7 mouse cellular contexts compared by ENCODE assay signal in genomic region chr2:73277021-73277708, GRCm38 (mm10). TPM values are rescaled to one million over a fixed set of nuclear protein-coding genes. Genes with fewer than 3 reads are reported as not detected.
DNase-seq lines count a peak whose midpoint lies in the region; ATAC-seq lines count a peak whose summit lies in the region.

No protein-coding gene starts in this region.

- no peak for ATAC-seq in lung, embryonic 16.5 days (ENCODE audit: low read depth)
- no peak for ATAC-seq in hindbrain, embryonic 16.5 days

- H3K36me3 ChIP-seq in lung, embryonic 16.5 days (ENCODE audit: control insufficient read depth, insufficient read depth, low read length) = no peaks in the 10 kb centered on the region
- H3K36me3 ChIP-seq in hindbrain, embryonic 16.5 days (ENCODE audit: control insufficient read depth, insufficient read depth, low read length) = no peaks in the 10 kb centered on the region

- no peaks in the 10 kb centered on the region for H3K9me3 ChIP-seq in lung, embryonic 16.5 days (ENCODE audit: control insufficient read depth, low read length)
- H3K9me3 ChIP-seq in hindbrain, embryonic 16.5 days (ENCODE audit: control insufficient read depth, low read length) = no peaks in the 10 kb centered on the region

- peak overlapping the region; percentile 3; the same call in 1 of the 2 replicates for H3K4me3 ChIP-seq in lung, embryonic 16.5 days (ENCODE audit: low read length)
- H3K4me3 ChIP-seq in hindbrain, embryonic 16.5 days (ENCODE audit: low read length) = peak overlapping the region; percentile 18

- H3K4me1 ChIP-seq in lung, embryonic 16.5 days (replicated peaks; ENCODE audit: control insufficient read depth, insufficient read depth, low read length) = peaks cover 31% of the 10 kb centered on the region
- peaks cover 25% of the 10 kb centered on the region for H3K4me1 ChIP-seq in hindbrain, embryonic 16.5 days (ENCODE audit: control insufficient read depth, insufficient read depth, low read depth, low read length)

- H3K4me2 ChIP-seq in lung, embryonic 16.5 days (ENCODE audit: low read depth, low read length) = no peak overlapping the region
- peak overlapping the region; percentile 35; the same call in 1 of the 2 replicates for H3K4me2 ChIP-seq in hindbrain, embryonic 16.5 days (ENCODE audit: low read length)

- no peak overlapping the region for H3K27ac ChIP-seq in lung, embryonic 16.5 days (ENCODE audit: low read length)
- H3K27ac ChIP-seq in hindbrain, embryonic 16.5 days (ENCODE audit: low read depth, low read length) = peak overlapping the region; percentile 14; the same call in 1 of the 2 replicates

- intact Hi-C loops in left cerebral cortex, postnatal 25 days (cut with DNase I) = loop anchor here (5.0 to 10.0 kb wide), 7 partner anchors 110 to 1458 kb away; partner anchors contain the start of genes Cdca7 and Map3k20

- no peak overlapping the region for H3K9ac ChIP-seq in lung, embryonic 16.5 days (ENCODE audit: low read length)
- H3K9ac ChIP-seq in hindbrain, embryonic 16.5 days (ENCODE audit: low read depth, low read length) = no peak overlapping the region

- no peak for DNase-seq in lung, postnatal 36 days
- DNase-seq in embryo, embryonic 11 days = peak; percentile 66
- DNase-seq in neural tube, embryonic 10.5 days (ENCODE audit: extremely low spot score, low spot score) = peak; percentile 75
- DNase-seq in urinary bladder, adult 18-20 months (ENCODE audit: low spot score in 2 of 2) = no peak
- DNase-seq in left cerebral cortex, postnatal 25 days (ENCODE audit: low spot score in 2 of 2) = no peak

- 3% methylated on average over 37 of the region's 38 CpGs for WGBS in lung, embryonic 16.5 days
- WGBS in hindbrain, embryonic 16.5 days = 1% methylated on average over 38 of the region's 38 CpGs

- peaks cover 72% of the 10 kb centered on the region for H3K27me3 ChIP-seq in lung, embryonic 16.5 days (ENCODE audit: control insufficient read depth, insufficient read depth, low read depth, low read length)
- H3K27me3 ChIP-seq in hindbrain, embryonic 16.5 days (replicated peaks; ENCODE audit: control insufficient read depth, insufficient read depth, low read length) = peaks cover 14% of the 10 kb centered on the region

RNA-seq across cellular contexts. Expression of gene Sp9, which starts 5.4 kb away (rescaled TPM):
- not detected in 2 replicates for polyA plus RNA-seq in lung, embryonic 16.5 days (2015; fragmentation: Nextera tagmentation; extraction: Ambion mirVana)
- polyA plus RNA-seq in hindbrain, embryonic 16.5 days (2015; fragmentation: Nextera tagmentation; extraction: Ambion mirVana) = 0.35 and 0.96 TPM in 2 replicates
- total RNA-seq in left cerebral cortex, postnatal 25 days (2021) = 1 to 10 TPM; 2.5 to 4.1 TPM

RNA-seq across cellular contexts. Expression of gene Scrn3, which starts 35.2 kb away (rescaled TPM):
- polyA plus RNA-seq in lung, embryonic 16.5 days (2015; fragmentation: Nextera tagmentation; extraction: Ambion mirVana) = 21.0 and 21.8 TPM in 2 replicates
- polyA plus RNA-seq in hindbrain, embryonic 16.5 days (2015; fragmentation: Nextera tagmentation; extraction: Ambion mirVana) = 8.2 and 8.4 TPM in 2 replicates
- 10 to 100 TPM; 13.3 to 17.5 TPM for total RNA-seq in left cerebral cortex, postnatal 25 days (2021)

RNA-seq across cellular contexts. Expression of gene Cir1, which starts 35.3 kb away (rescaled TPM):
- polyA plus RNA-seq in lung, embryonic 16.5 days (2015; fragmentation: Nextera tagmentation; extraction: Ambion mirVana) = 24.6 and 25.0 TPM in 2 replicates
- polyA plus RNA-seq in hindbrain, embryonic 16.5 days (2015; fragmentation: Nextera tagmentation; extraction: Ambion mirVana) = 20.9 and 23.8 TPM in 2 replicates
- 10 to 100 TPM; 26.4 to 28.6 TPM for total RNA-seq in left cerebral cortex, postnatal 25 days (2021)

RNA-seq across cellular contexts. Expression of gene Ola1, which starts 58.4 kb away (rescaled TPM):
- 66.5 and 71.8 TPM in 2 replicates for polyA plus RNA-seq in lung, embryonic 16.5 days (2015; fragmentation: Nextera tagmentation; extraction: Ambion mirVana)
- polyA plus RNA-seq in hindbrain, embryonic 16.5 days (2015; fragmentation: Nextera tagmentation; extraction: Ambion mirVana) = 97.0 and 110 TPM in 2 replicates
- total RNA-seq in left cerebral cortex, postnatal 25 days (2021) = 100 to 1,000 TPM in 1 of 2 experiments, 10 to 100 TPM in 1; 97.8 to 103 TPM

Comparison
In these comparisons a context has a peak if more than half of its experiments do, and no peak if none do; other contexts are left out.
1. DNase-seq: peak in embryo, embryonic 11 days (single experiment) and neural tube, embryonic 10.5 days (single experiment); none in lung, postnatal 36 days (single experiment), urinary bladder, adult 18-20 months (0 of 2) and left cerebral cortex, postnatal 25 days (0 of 2).